Mouse (Mus musculus): ENCODE measurements around the gene Gucy1a1. TPM values are rescaled to one million over a fixed set of nuclear protein-coding genes. Genes with fewer than 3 reads are reported as not detected.

The Gucy1a1 gene
- polyA plus RNA-seq, 2 experiments = 6.7 to 12.3 TPM

DNA sequence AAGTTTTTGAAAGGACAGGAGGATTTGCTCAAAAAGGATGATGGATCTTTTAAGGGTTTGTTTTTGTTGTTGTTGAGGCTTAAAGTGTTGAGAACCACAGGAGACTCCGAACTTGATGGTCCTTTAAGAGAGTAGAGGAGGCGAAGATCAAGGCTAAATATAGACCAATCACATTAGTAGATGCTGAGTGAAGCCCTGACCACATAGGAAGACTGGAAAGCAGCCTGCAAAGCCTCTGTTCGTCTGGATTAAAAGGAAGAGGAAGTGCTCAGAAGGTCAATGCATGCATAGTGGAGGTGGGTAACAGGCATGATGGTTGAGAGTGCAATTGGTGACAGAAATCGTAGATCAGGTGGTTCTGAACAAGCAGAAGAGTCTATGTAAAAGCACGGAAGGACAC, 4.8 kb downstream of the Gucy1a1 start:
- H3K9ac ChIP-seq (ENCODE audit: low read depth, low read length, severe bottlenecking) = no peak overlapping the region
- no peak for TF ChIP-seq POLR2A (IDR thresholded peaks at IDR 0.05; ENCODE audit: borderline replicate concordance, extremely low read depth, insufficient read depth, insufficient read length)
- H3K4me1 ChIP-seq (ENCODE audit: control insufficient read depth, insufficient read depth, low read length) = peaks cover 2% of the 10 kb centered on the region; the same call in 1 of the 2 replicates
- H3K27me3 ChIP-seq (ENCODE audit: control insufficient read depth, insufficient read depth, low read length) = 0 out of 2 replicates have a peak, but pooled peaks cover 3% of the 10 kb centered on the region
- no peak for ATAC-seq (ENCODE audit: low FRiP score, low read depth)
- DNase-seq (ENCODE audit: low spot score) = no peak
- 59% methylated on average over 5 of the region's 5 CpGs for WGBS
- no peaks in the 10 kb centered on the region for H3K36me3 ChIP-seq (ENCODE audit: control insufficient read depth, insufficient read depth, low read length)
- H3K9me3 ChIP-seq (ENCODE audit: control insufficient read depth, low read length) = no peaks in the 10 kb centered on the region
- H3K27ac ChIP-seq (replicated peaks; ENCODE audit: low read depth, low read length) = no peak overlapping the region
- no peak overlapping the region for H3K4me3 ChIP-seq (replicated peaks; ENCODE audit: low read length)
- H3K4me2 ChIP-seq (replicated peaks; ENCODE audit: low read depth, low read length, severe bottlenecking) = no peak overlapping the region

DNA sequence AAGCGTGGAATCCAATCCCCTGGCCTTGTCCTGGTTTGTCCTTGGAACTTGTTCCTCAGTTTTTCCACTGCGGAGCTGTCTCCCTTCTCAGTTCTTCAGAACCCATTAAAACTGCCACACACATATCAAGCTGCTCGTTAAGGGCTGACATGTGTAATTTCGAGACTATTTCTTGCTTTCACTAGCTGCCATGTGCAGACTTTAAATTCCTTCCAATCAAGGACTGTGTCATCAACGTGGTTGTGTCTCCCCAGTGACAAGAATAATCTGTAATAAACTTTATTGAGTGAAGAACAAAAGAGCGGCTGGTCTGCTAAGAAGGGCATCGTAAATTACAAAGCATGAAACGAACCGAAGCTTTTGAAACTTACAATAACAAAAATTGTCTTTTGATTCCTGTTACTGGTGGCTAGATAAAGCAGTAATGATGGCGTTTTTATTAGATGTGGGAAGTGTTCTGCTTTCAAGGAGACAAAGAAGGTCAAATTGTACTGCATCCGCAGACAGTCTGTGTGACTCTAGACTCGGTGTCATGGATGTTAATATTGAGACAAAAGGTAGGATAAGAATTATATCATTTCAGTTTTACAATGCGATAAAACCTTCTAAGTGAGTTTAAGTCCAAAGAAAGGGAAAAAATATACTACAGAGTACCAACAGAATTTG, 7.5 kb downstream of the Gucy1a1 start:
- no peaks in the 10 kb centered on the region for H3K4me1 ChIP-seq (ENCODE audit: control insufficient read depth, insufficient read depth, low read length)
- H3K27me3 ChIP-seq (ENCODE audit: control insufficient read depth, insufficient read depth, low read length) = no peaks in the 10 kb centered on the region
- no peak overlapping the region for H3K27ac ChIP-seq (replicated peaks; ENCODE audit: low read depth, low read length)
- no peak overlapping the region for H3K4me2 ChIP-seq (replicated peaks; ENCODE audit: low read depth, low read length, severe bottlenecking)
- ATAC-seq (ENCODE audit: low FRiP score, low read depth) = no peak
- DNase-seq (ENCODE audit: low spot score) = no peak
- H3K36me3 ChIP-seq (ENCODE audit: control insufficient read depth, insufficient read depth, low read length) = no peaks in the 10 kb centered on the region
- no peak for TF ChIP-seq POLR2A (IDR thresholded peaks at IDR 0.05; ENCODE audit: borderline replicate concordance, extremely low read depth, insufficient read depth, insufficient read length)
- H3K9me3 ChIP-seq (ENCODE audit: control insufficient read depth, low read length) = no peaks in the 10 kb centered on the region
- no peak overlapping the region for H3K4me3 ChIP-seq (replicated peaks; ENCODE audit: low read length)
- WGBS = 48% methylated on average over 13 of the region's 13 CpGs
- no peak overlapping the region for H3K9ac ChIP-seq (ENCODE audit: low read depth, low read length, severe bottlenecking)

DNA sequence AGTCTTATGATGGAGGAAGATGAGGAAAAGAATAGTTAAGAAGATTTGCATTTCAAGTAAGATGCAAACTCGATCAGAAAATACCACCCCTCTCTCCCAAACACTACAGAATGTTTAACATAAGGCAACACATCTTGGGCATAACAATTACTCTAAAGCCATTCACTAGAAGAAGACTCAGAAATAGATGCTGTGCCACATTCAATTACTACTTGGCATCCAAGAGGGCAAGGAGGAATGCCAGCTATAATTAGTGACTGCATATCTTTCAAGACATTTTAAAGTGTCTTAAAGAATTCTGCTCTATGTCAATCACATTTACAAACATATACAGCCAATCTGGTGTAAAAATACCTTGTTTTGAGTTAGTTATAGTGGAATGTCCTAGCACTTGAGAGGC, 10.1 kb downstream of the Gucy1a1 start:
- Histone ChIP-seq H3K27ac (replicated peaks; ENCODE audit: low read depth, low read length) (no peak overlapping the region), H3K4me1 (ENCODE audit: control insufficient read depth, insufficient read depth, low read length) (no peaks in the 10 kb centered on the region), H3K9ac (ENCODE audit: low read depth, low read length, severe bottlenecking) (no peak overlapping the region), H3K4me3 (replicated peaks; ENCODE audit: low read length) (no peak overlapping the region), H3K4me2 (replicated peaks; ENCODE audit: low read depth, low read length, severe bottlenecking) (no peak overlapping the region), H3K9me3 (ENCODE audit: control insufficient read depth, low read length) (no peaks in the 10 kb centered on the region), H3K27me3 (ENCODE audit: control insufficient read depth, insufficient read depth, low read length) (no peaks in the 10 kb centered on the region), H3K36me3 (ENCODE audit: control insufficient read depth, insufficient read depth, low read length) (no peaks in the 10 kb centered on the region)
- no peak for TF ChIP-seq POLR2A (IDR thresholded peaks at IDR 0.05; ENCODE audit: borderline replicate concordance, extremely low read depth, insufficient read depth, insufficient read length)
- no peak for ATAC-seq (ENCODE audit: low FRiP score, low read depth)
- DNase-seq (ENCODE audit: low spot score) = no peak
- 76% methylated on average over 1 of the region's 1 CpGs for WGBS

DNA sequence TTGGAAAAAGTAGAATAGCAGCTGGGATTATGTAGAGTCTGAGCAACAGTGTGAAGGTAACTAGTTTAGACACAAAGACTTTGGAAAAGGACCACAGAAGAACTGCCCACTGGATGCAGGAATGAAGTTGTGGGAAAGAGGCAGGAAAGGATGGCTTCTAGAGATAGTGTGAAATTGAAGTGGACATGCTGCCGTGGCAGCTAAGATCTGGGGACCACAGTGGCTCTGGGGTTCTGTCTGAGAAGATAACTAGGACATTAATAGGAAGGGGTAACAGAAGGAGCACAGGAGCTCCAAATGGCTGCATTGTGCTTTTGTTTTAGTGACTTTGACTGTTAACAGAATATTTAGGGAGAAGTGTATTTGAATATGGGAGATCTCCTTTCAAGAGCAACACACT, 16.3 kb downstream of the Gucy1a1 start:
- Histone ChIP-seq H3K9me3 (ENCODE audit: control insufficient read depth, low read length) (no peaks in the 10 kb centered on the region), H3K4me2 (replicated peaks; ENCODE audit: low read depth, low read length, severe bottlenecking) (no peak overlapping the region), H3K4me3 (replicated peaks; ENCODE audit: low read length) (no peak overlapping the region), H3K4me1 (ENCODE audit: control insufficient read depth, insufficient read depth, low read length) (no peaks in the 10 kb centered on the region), H3K27me3 (ENCODE audit: control insufficient read depth, insufficient read depth, low read length) (no peaks in the 10 kb centered on the region), H3K36me3 (ENCODE audit: control insufficient read depth, insufficient read depth, low read length) (no peaks in the 10 kb centered on the region), H3K9ac (ENCODE audit: low read depth, low read length, severe bottlenecking) (no peak overlapping the region), H3K27ac (replicated peaks; ENCODE audit: low read depth, low read length) (no peak overlapping the region)
- TF ChIP-seq POLR2A (IDR thresholded peaks at IDR 0.05; ENCODE audit: borderline replicate concordance, extremely low read depth, insufficient read depth, insufficient read length) = no peak
- 78% methylated on average over 1 of the region's 1 CpGs for WGBS
- DNase-seq (ENCODE audit: low spot score) = no peak
- no peak for ATAC-seq (ENCODE audit: low FRiP score, low read depth)

DNA sequence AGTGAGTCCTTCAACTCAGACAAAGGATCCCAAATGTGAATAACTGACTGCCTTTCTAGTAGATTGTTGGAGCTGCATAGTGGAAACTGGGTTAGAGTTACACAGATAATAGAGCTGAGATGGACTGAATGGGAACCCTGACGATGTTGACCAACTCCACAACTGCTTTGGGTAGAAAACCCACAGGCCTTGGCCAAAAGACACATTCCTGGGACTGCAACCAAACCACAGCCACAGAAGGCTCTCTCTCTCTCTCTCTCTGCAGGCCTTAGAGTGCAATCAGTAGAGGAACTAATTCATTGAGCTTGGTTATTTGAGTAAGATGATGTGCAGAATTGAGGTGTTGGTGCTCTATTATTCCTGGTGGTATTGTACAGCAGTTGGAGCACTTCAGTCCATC, 21.0 kb downstream of the Gucy1a1 start:
- no peaks in the 10 kb centered on the region for H3K27me3 ChIP-seq (ENCODE audit: control insufficient read depth, insufficient read depth, low read length)
- no peaks in the 10 kb centered on the region for H3K36me3 ChIP-seq (ENCODE audit: control insufficient read depth, insufficient read depth, low read length)
- no peak for ATAC-seq (ENCODE audit: low FRiP score, low read depth)
- no peak overlapping the region for H3K27ac ChIP-seq (replicated peaks; ENCODE audit: low read depth, low read length)
- no peak for DNase-seq (ENCODE audit: low spot score)
- TF ChIP-seq POLR2A (IDR thresholded peaks at IDR 0.05; ENCODE audit: borderline replicate concordance, extremely low read depth, insufficient read depth, insufficient read length) = no peak
- no peak overlapping the region for H3K4me2 ChIP-seq (replicated peaks; ENCODE audit: low read depth, low read length, severe bottlenecking)
- no peak overlapping the region for H3K9ac ChIP-seq (ENCODE audit: low read depth, low read length, severe bottlenecking)
- no peaks in the 10 kb centered on the region for H3K4me1 ChIP-seq (ENCODE audit: control insufficient read depth, insufficient read depth, low read length)
- WGBS = 83% methylated on average over 1 of the region's 1 CpGs
- no peak overlapping the region for H3K4me3 ChIP-seq (replicated peaks; ENCODE audit: low read length)
- H3K9me3 ChIP-seq (ENCODE audit: control insufficient read depth, low read length) = no peaks in the 10 kb centered on the region

Data from limb, embryonic 14.5 days (tissue).